Mouse (Mus musculus): ENCODE data around the gene Abr.
A peak's percentile ranks its signal among the peaks of the same experiment; 100 is the strongest.

Abr gene

GRCm38 (mm10) chr11:76510977-76511376, 111.1 kb downstream of the Abr start:
- no peak for DNase-seq

- peak; percentile 87 for DNase-seq
These were observed 112.1 kb downstream of the Abr start for GRCm38 (mm10) chr11:76509751-76510723.

DNA sequence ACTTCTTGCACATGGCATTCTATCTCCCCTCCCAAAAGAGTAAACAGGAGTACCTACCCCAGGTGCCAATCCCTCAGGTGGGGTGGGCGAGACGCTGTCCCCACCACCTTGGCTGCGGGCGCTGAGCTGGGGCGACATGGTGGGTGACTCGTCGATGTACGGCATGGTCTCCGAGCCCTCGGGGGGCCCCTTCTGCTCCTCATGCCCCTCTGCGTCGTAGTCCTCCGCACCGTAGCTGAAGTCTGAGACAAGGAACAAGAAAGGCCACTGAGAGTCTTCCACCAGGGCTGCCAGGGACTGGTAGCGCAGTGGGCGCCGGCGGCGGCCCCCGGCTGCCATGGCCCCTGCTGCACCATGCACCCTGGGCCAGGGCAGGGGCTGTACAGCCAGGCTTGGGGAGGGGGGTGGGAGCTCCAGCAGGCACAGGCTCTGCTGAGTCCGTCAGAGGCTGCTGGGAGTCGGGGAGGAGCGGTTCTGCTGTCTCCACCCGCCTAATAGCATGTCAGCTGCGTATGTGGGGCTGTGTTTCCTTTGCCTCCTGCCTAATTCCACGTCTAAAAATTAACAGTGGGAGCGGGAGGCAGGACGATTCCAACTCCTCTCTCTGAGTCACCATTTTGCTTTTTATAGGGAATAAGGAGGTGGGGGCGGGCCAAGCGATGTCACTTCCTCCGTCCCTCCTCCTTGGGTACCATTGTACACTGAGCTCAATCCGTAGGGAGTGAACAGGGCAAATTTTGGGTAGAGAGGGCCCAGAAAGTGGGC, 113.1 kb downstream of the Abr start:
- DNase-seq: no peak

DNA sequence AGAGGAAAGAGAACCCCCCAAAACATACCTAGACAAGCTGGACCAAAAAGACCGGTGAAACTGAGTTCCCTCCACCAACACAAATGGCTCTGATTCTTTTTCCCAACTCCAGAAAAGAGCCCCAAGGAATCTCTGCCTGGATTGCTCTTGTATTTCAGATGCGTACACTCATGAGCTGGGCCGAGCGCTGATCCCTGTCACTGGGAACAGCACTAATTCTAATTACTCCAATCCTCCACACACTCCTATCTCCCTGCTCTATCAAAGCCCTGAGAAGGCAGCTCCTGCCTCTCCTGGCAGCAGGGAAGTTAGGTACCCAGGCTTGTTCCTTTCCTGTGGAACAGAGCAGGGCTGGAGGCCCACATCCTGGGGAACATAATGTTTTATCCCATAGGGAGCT, 114.0 kb downstream of the Abr start:
- DNase-seq: no peak

DNA sequence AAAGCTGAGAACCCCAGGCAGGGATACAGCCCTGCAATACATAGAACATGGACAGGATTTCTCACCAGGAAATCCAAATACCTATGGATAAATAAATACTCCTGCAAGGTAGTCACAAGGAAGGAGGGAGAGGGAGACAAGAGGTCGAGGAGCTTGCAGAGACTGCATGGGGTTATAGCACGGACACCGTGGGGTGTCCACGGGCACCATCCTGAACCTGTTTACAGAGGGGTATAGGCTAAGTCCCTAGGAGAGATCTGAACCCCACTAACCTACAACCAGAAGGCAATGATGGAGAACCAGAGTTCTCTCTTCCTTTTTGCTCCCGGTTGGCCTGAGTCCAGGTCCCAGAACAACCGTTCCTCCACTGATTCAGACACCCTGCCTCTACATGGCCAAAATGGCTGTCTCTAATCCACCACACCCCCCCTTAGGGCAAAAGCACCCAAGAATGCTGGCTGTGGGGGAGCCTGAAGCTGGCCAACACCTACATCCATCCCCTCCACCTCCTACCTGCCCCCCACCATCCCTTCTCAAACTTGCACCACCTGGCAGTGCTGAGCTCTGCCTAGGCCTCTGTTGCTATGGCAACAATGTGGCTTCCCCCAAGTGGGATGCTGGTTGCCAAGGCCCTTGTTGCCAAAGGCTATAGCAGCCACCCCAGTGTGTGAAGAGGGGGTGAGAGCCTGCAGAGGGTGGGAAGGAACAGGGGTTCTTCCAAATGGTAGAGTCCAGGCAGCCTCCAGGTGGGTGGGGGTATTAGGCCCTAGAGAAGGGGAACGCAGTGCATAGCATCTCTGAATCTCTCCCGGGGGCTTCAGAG, 114.6 kb downstream of the Abr start:
- no peak for DNase-seq

DNA sequence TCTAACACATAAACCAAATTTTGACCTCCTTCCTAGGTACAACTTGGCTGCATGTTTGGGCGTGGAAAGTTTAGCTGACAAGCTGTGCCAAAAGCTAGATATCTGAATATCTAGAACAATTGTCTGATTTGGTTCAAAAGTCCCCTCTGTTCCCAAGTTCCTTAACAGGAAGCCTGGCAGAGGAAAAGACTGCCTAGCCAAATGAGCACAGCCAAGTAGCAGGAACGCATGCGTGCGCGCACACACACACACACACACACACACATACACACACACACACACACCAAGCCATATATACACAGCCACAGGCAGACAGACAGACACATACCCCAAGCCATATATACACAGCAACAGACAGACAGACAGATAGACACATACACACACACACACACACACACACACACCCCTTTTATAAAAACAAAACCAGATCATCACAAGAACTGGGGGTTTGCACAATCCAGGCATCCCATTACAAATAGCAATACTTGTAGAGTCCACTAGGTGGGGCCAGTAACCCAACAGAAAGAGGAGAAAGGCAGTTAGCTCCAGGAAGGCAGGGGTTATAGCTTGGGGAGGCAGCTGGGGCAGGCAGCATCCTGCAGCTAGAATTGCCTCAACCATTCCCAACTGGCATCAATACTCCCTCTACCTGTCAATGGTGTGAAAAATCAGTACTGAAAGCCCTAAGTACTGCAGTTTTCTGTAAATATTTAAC, 115.4 kb downstream of the Abr start:
- DNase-seq: peak; percentile 43

DNA sequence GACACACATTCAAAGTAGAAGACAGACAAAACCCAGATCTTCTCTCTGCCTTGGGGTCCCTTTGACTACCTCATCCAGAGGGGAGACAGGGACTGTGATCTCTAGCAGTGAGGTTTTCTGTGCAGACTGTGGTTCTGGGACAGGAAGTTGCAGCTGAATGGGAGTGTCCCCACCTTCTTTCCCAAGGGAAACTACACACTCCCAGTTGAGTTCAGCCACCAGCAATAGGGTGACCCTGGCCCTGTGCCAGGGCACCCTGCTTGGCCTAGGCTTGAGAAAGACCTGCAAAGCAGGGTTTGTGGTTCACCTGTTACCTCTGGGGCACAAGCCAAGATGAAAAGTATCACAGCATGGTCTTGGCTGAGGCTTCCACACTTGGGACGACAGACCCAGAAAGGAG, 117.0 kb downstream of the Abr start:
- no peak for DNase-seq

GRCm38 (mm10) chr11:76504058-76504457, 118.1 kb downstream of the Abr start:
- no peak for DNase-seq

DNA sequence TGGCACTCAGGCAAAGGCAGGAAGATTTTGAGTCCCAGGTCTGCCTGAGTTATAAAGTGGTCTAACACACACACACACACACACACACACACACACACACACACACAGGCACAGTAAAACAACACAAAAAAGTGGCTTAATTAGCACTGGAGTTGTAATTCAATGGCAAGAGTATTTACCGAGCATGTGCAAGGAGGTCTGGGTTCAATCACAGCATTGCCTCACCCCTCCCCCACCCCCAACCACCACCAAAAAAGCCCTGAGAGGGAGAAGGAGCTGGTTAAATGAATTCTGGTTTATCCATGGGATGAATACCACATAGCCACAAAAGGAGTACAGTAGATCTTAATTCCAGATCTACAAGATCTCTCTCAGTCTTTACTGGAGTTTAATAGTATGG, 122.1 kb downstream of the Abr start:
- no peak for DNase-seq

DNA sequence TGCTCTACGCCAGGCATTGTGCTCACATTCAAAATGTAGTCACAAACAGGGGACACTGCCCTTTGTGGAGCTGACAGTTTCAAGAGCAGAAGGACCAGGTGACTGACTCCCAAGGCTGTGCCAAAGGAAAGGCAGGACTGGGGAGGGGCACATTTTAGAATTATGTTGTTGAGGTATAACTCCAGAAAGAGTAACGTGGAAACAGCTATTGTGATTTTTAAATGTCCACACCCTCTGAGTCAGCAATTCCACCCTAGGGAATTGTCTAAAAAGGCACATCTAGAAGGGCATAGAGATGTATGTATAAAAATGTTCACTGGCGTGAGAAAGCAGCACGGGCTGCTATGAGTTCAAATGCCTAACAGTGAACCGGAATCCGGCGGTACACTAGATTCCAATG, 122.5 kb downstream of the Abr start:
- DNase-seq: no peak

DNA sequence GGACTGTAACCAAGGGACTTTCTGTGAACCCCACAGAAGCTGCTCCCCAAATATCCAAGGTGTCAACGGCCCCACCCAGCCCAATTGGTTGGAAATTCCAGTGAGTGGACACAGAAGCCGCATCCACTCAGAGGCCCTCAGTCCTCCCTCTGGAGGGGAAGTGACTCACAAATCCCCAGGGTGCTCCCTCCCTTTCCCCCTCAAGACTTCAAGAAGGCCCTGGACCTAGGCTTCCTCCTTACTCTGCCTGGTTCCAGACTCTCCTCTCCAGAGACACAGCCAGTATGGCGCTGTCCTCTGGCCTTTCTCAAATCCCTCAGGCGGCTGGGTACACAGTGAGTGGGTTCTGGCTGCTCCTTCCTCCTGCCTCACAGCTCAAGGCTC, 124.4 kb downstream of the Abr start:
- no peak for DNase-seq

- no peak for DNase-seq
These were observed 124.9 kb downstream of the Abr start for GRCm38 (mm10) chr11:76497066-76497768.

GRCm38 (mm10) chr11:76496086-76496771, 125.9 kb downstream of the Abr start:
- no peak for DNase-seq

- DNase-seq: peak; percentile 33
These were observed 126.7 kb downstream of the Abr start for GRCm38 (mm10) chr11:76495127-76496028.

DNA sequence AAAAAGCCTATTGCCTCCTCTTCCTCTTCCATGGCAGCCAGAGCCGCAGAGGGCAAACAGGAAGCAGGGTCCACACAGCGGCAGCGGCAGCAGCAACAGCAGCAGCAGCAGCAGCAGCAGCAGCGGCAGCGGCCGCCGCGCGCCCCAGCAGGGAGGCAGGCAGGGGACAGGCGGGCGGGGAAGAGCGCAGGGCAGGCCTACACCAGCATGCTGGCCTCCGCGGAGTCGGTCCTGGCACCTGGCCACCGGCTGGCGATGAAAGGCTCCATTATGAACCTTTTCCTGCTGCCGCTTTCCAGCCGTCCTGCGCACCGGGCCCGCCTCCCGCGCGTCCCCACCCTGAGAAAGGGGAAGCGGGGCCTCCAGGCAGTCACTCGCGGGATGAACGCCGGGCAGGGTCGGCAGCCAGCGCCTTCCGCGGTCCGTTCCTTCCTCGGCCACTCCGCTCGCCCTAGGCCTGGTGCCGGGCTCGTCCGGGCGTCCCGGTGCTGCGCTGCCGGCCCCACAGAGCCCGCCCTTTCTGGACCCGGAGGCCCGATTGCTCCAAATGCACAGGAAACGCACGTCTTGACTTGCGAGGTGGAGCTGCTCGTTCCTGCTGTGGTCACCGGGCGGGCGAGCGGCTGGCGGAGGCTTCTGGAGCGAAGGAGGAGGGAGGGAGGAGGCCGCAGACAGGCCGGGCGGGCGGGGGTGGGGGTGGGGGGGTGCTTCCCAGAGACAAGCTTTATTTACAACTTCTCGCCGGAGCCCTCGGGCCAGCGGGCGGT, 127.6 kb downstream of the Abr start:
- peak; percentile 73 for DNase-seq

DNA sequence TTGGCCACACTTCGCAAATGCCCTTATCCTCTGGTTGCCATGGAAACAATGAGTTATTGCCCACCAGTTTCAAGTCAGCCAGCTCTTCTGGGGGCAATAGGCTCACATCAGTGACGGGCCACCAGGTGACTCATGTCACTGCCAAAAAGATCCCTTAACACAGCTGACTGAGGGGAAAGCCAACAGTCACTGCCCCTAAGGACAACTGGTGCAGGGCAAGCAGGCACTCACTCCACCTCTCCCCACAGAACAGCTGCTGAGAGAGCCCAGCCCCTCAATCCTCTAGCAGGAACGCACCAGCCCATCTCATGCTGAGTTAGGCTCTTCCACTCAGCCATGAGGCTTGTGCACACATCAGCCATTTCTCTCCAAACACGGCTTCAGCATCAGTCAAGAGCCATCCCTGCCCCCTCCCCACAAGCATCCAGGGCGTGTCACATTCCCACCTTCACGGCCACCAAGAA, 128.3 kb downstream of the Abr start:
- no peak for DNase-seq

DNA sequence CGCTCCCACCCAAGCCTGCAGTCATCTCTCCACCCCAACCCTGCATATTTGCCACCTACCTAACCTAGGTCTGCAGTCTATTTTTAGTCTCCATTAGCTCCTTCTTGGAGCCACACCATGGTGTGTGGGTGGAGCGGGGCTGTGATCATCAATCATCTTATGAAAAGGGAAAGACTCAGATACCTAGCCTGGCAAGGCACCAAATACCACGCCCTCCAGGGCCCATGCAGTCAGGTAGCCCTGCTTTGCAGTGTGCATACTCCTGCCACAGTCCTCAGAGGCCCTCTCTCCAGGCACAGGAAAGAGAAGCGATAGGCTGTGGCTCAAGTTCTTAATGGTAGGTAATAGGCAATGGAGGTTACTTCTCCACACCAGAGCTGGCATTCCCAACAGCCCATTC, 128.9 kb downstream of the Abr start:
- no peak for DNase-seq

GRCm38 (mm10) chr11:76491817-76492216, 130.3 kb downstream of the Abr start:
- DNase-seq: no peak

DNA sequence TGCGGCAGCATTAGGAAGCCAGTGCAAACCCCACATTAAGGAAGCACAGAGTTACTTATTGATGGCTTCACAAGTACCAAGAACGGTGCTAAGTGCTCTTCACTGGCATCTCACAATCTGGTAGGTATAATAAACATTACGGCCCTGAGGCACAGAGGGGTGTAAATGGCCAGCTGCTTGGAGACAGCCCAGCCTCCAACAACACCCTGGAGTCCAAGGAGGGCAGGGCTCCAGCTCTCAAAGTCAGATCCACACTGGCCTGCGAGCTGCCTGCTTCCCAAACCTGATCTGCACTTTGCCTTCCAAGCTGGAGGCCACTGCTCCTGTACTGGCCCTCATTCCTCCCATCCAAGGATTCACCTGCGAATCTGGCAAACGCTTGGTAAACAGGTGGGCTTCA, 132.7 kb downstream of the Abr start:
- DNase-seq: no peak

Measured in cerebellum, adult 9-11 months (tissue).